13 mouse cellular contexts compared by ENCODE assay signal in the genomic region with DNA sequence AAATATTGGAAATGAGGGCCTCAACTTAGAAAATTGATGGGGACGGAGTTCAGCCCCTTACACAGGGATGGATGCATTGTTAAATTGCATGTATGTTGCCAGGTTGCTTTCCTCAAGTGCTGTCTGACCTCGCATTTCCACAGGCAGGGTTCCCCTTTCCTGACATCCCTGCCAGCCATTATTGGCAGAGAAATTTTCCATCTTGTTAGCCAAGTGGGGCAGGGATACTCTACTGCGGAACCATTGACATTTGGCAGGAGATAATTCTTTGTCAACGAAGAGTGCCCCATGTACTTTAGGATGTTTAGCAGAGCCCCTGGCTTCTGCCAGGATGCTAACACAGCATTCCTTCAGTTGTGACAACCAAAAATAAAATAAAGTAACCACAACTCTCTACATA.
A peak's percentile ranks its signal among the peaks of the same experiment; 100 is the strongest.
DNase-seq lines count a peak whose midpoint lies in the region; ATAC-seq and TF ChIP-seq lines count a peak whose summit lies in the region.
"Had no signal": no experiment of that assay in that cellular context is flagged by ENCODE, and none has a peak within 500 bp of the region (broad histone marks: within the 10 kb centered on the region; RNA-seq: fewer than 3 reads in every experiment).

No protein-coding gene starts in this region.

- DNase-seq in gastrocnemius, adult 18-20 months (ENCODE audit: low spot score) = peak; percentile 31
- no peak for DNase-seq in gastrocnemius, postnatal 10 days
- peak; percentile 68 for DNase-seq in lung, postnatal 10 days
- DNase-seq in lung, adult 2 months = no peak
- peak; percentile 61 for DNase-seq in lung, postnatal 25 days (ENCODE audit: low spot score)
- DNase-seq: cerebellum, adult 11 months; thymus, postnatal 4 days had no signal

- WGBS in lung, adult 2 months = 38% methylated on average over 4 of the region's 4 CpGs
- 48% methylated on average over 4 of the region's 4 CpGs for WGBS in heart, embryonic 16.5 days

- no peak overlapping the region for H3K4me2 ChIP-seq in heart, embryonic 16.5 days (ENCODE audit: low read depth, low read length)
- H3K4me2 ChIP-seq: heart, embryonic 13.5 days; liver, embryonic 15.5 days; neural tube, embryonic 13.5 days had no signal

- no peaks in the 10 kb centered on the region for H3K9me3 ChIP-seq in heart, embryonic 16.5 days (replicated peaks; ENCODE audit: control insufficient read depth, low read length)
- H3K9me3 ChIP-seq: heart, embryonic 13.5 days; limb, embryonic 10.5 days; liver, embryonic 15.5 days; neural tube, embryonic 13.5 days had no signal

- no peak overlapping the region for H3K27ac ChIP-seq in heart, embryonic 16.5 days (ENCODE audit: low read length)
- H3K27ac ChIP-seq: heart, embryonic 13.5 days; limb, embryonic 10.5 days; liver, embryonic 15.5 days; neural tube, embryonic 13.5 days had no signal

- TF ChIP-seq CTCF in lung, adult 2 months (IDR thresholded peaks at IDR 0.05; ENCODE audit: insufficient read depth, low read length) = no peak

- no peak overlapping the region for H3K9ac ChIP-seq in heart, embryonic 16.5 days (ENCODE audit: low read length)
- H3K9ac ChIP-seq: heart, embryonic 13.5 days; liver, embryonic 15.5 days; neural tube, embryonic 13.5 days had no signal

- no peak for TF ChIP-seq POLR2A in lung, adult 2 months (IDR thresholded peaks at IDR 0.05; ENCODE audit: borderline replicate concordance, extremely low read depth, low read depth, low read length)

- H3K36me3 ChIP-seq in heart, embryonic 16.5 days (ENCODE audit: control insufficient read depth, insufficient read depth) = no peaks in the 10 kb centered on the region
- H3K36me3 ChIP-seq: limb, embryonic 10.5 days; liver, embryonic 15.5 days; neural tube, embryonic 13.5 days had no signal

- H3K4me3 ChIP-seq in lung, adult 2 months (replicated peaks; ENCODE audit: extremely low read depth, low read depth, low read length) = no peak overlapping the region
- H3K4me3 ChIP-seq in heart, embryonic 16.5 days (ENCODE audit: low read length) = no peak overlapping the region
- H3K4me3 ChIP-seq: heart, embryonic 13.5 days; limb, embryonic 10.5 days; liver, embryonic 15.5 days; neural tube, embryonic 13.5 days had no signal

- peak; percentile 32 for ATAC-seq in heart, embryonic 16.5 days (replicated peaks; ENCODE audit: extremely low read depth, insufficient read depth, low FRiP score)
- ATAC-seq in megakaryocyte, adult 5-6 weeks (ENCODE audit: poor library complexity, severe bottlenecking) = no peak

- no peaks in the 10 kb centered on the region for H3K4me1 ChIP-seq in lung, adult 2 months (ENCODE audit: control insufficient read depth, insufficient read depth, low read length)
- peaks cover 6% of the 10 kb centered on the region for H3K4me1 ChIP-seq in heart, embryonic 16.5 days (ENCODE audit: control insufficient read depth, insufficient read depth, low read length)
- H3K4me1 ChIP-seq: limb, embryonic 10.5 days; liver, embryonic 15.5 days; neural tube, embryonic 13.5 days had no signal

- no peaks in the 10 kb centered on the region for H3K27me3 ChIP-seq in heart, embryonic 16.5 days (ENCODE audit: control insufficient read depth, insufficient read depth, low read length)
- H3K27me3 ChIP-seq: heart, embryonic 13.5 days; liver, embryonic 15.5 days; neural tube, embryonic 13.5 days had no signal

Comparison
In these comparisons a context has a peak if more than half of its experiments do, and no peak if none do; other contexts are left out.
1. DNase-seq: peak in gastrocnemius, adult 18-20 months (single experiment), lung, postnatal 10 days (single experiment) and lung, postnatal 25 days (single experiment); none in gastrocnemius, postnatal 10 days (single experiment) and lung, adult 2 months (single experiment).